Mouse (Mus musculus) megakaryocyte, embryonic 14.5 days (primary cell): ENCODE data around the gene She.

Source experiments
- FLI1 ChIP-seq: IDR thresholded peaks from 2 replicates; pipeline ENCODE4 v1.6.1; 2012; ENCODE audit warnings: low read length, inconsistent platforms, mixed read lengths
- GATA1 ChIP-seq: IDR thresholded peaks from 3 replicates; pipeline ENCODE4 v1.6.1; 2012; ENCODE audit warnings: mixed read lengths, low read length, inconsistent platforms, borderline replicate concordance

DNA sequence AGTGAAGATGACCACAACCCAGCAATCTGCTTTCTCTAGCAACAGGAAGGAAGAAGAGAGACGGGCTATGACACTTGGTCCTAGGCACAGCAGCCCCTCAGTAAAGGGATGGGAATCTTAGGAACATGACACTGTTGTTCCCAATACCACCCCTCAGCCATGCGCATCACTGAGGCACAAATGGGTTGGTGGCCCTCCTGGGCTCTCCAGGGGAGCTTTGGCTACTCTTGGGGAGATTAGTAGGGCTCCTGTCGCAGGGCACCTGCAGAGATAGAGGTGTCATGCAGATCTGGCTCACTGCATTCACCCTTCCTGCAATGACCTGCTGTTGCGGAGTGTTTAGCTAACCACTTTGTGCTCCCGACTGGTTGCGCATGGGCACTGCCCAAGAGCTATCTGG, 44.9 kb upstream of the She start:
- TF ChIP-seq FLI1 (no peak), GATA1 (no peak)
